Mouse (Mus musculus) midbrain, embryonic 13.5 days (tissue): ENCODE measurements at regions not wholly inside any gene's neighbourhood (a gene's known extent, or its start where the extent isn't known, plus 50 kb on each side); places are given as distances from the start of the nearest gene placed in this dataset.

Source experiments
- ATAC-seq: fragments of 200-750 bp; cut with Nextera tagmentation; 2 replicates; pipeline ENCODE4 v1.8.0; 2017; ENCODE audit warnings: mild to moderate bottlenecking, moderate TSS enrichment, moderate library complexity
- H3K27ac ChIP-seq: fragments of 300-500 bp; sonication (generic); 2 replicates; pipeline ENCODE4 v1.5.1; 2015; ENCODE audit warnings: inconsistent platforms, mild to moderate bottlenecking, moderate library complexity
- H3K27me3 ChIP-seq: fragments of 300-500 bp; sonication (generic); 2 replicates; pipeline ENCODE4 v1.6.1; 2015; ENCODE audit warnings: mild to moderate bottlenecking, inconsistent platforms
- H3K36me3 ChIP-seq: fragments of 300-500 bp; sonication (generic); 2 replicates; pipeline ENCODE4 v1.6.1; 2015; ENCODE audit warnings: mild to moderate bottlenecking, inconsistent platforms
- H3K4me1 ChIP-seq: fragments of 300-500 bp; sonication (generic); replicated peaks from 2 replicates; pipeline ENCODE4 v1.6.1; 2015; ENCODE audit warnings: inconsistent platforms
- H3K4me2 ChIP-seq: fragments of 300-500 bp; sonication (generic); replicated peaks from 2 replicates; pipeline ENCODE4 v1.6.1; 2015; ENCODE audit warnings: moderate library complexity, mild to moderate bottlenecking, inconsistent platforms
- H3K4me3 ChIP-seq: fragments of 300-500 bp; sonication (generic); replicated peaks from 2 replicates; pipeline ENCODE4 v1.5.1; 2015; ENCODE audit warnings: mild to moderate bottlenecking, inconsistent platforms
- H3K9ac ChIP-seq: fragments of 300-500 bp; sonication (generic); replicated peaks from 2 replicates; pipeline ENCODE4 v1.6.1; 2015; ENCODE audit warnings: mild to moderate bottlenecking, inconsistent platforms
- H3K9me3 ChIP-seq: fragments of 300-500 bp; sonication (generic); 2 replicates; pipeline ENCODE4 v1.6.1; 2016; ENCODE audit warnings: mild to moderate bottlenecking, inconsistent platforms
- WGBS: fragments of 180-500 bp; shearing (Covaris S2); methylation state at CpG from one replicate; pipeline ENCODE4 v1.1.7; 2015; 5-methylcytosine and 5-hydroxymethylcytosine counted together

DNA sequence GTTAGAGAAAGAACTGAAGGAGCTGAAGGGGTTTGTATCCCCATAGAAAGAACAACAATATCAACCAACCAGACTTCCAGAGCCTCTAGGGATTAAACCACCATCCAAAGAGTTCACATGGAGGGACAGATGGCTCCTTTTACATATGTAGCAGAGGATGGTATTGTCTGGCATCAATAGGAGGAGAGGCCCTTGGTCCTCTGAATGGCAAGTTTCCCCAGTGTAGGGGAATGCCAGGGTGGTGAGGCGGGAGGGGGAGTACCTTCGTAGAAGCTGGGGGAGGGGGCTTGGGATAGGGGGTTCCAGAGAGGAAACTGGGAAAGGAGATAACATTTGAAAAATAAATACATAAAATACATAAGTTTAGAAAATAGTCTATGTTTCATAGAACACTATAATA lies 1162.6 kb upstream of the Adgrl4 start:
- H3K9ac ChIP-seq = no peak overlapping the region
- H3K4me3 ChIP-seq = no peak overlapping the region
- H3K4me2 ChIP-seq = no peak overlapping the region
- WGBS = 82% methylated on average over 2 of the region's 2 CpGs
- H3K36me3 ChIP-seq = no peaks in the 10 kb centered on the region
- H3K9me3 ChIP-seq = no peaks in the 10 kb centered on the region
- H3K27me3 ChIP-seq = no peaks in the 10 kb centered on the region
- H3K4me1 ChIP-seq = no peaks in the 10 kb centered on the region
- no peak for ATAC-seq
- no peak overlapping the region for H3K27ac ChIP-seq

DNA sequence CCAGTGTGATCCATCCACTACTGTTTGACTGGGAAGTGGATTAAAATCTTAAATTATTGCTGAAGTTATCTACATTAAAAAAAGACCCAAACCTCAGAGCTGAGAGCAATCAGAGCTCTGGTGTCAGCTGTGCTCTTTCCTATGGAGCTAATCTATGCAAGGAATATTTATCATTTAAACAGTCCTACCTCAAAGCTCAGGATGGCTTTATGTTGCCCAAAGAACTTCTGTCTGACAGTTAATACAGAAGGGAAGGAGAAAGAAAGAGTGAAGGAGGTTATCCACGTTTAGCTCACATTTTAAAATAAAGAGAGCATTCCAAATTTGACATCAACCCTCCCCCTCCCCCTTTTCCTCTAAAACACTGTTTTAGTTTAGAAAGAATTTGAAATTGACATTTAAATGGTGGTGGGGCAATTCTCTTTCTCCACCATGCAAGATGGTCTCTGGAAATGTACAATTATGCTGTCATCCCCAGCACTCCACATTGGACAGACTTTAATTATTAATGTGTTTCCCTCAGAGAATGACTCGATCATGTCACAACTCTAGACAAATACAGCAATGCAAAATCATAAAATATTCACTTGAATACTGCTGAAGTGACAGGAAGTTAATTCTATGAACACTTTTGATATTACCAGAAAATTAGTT lies 1141.5 kb upstream of the Adgrl4 start:
- no peak overlapping the region for H3K9ac ChIP-seq
- H3K9me3 ChIP-seq = no peaks in the 10 kb centered on the region
- no peak overlapping the region for H3K27ac ChIP-seq
- H3K4me1 ChIP-seq = no peaks in the 10 kb centered on the region
- no peak overlapping the region for H3K4me3 ChIP-seq
- H3K36me3 ChIP-seq = no peaks in the 10 kb centered on the region
- 63% methylated on average over 2 of the region's 2 CpGs for WGBS
- no peaks in the 10 kb centered on the region for H3K27me3 ChIP-seq
- ATAC-seq = no peak
- no peak overlapping the region for H3K4me2 ChIP-seq

DNA sequence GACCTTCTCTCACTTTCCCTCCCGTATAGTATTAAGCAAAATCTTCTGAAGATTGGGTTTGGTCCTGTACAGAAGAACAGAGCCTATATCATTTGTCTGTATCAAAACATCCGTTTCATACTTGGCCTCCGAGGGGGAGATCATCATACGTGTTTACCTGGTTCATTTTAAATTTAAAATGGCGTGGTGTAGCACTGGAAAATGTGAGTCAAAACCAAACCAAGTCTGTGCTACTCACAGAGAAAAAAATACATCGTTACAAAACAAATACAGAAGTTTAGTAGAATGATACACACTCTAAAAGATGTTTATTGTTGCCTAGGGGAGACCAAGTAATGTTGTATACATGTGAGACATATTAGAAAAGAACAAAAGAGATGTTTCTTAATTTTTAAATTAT lies 1108.9 kb upstream of the Adgrl4 start:
- Histone ChIP-seq H3K9me3 (no peaks in the 10 kb centered on the region), H3K36me3 (no peaks in the 10 kb centered on the region), H3K9ac (no peak overlapping the region), H3K4me1 (no peaks in the 10 kb centered on the region), H3K27me3 (no peaks in the 10 kb centered on the region), H3K27ac (no peak overlapping the region), H3K4me2 (no peak overlapping the region), H3K4me3 (no peak overlapping the region)
- WGBS = 90% methylated on average over 6 of the region's 6 CpGs
- no peak for ATAC-seq

DNA sequence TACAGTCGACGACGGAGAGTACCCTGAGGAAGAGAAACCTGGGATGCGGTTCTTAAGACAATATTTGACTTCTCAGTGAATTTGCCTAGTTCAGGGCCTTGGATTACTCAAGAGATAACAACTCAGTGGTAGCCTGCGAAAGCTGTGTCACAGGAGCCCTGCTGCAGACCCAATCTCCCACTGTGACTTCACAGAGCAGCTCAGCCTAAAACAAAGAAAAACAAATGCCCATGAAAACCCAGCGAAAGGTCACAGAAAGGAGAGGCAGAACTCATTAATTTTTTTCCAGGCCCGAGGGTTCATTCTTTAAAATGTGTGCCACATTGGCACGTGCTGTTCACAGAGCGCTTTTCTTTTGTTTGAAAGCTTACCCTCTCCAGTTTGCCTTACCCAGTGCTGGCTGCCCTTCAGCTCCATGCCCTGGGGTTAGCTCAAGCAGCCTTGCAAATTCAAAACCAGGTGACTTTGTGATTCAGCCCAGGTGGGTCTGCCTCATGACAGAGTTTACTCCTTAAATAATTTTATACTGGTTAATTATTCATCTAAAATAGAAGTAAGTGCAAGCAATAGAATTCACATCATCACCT lies 1085.5 kb upstream of the Adgrl4 start:
- WGBS = 25% methylated on average over 9 of the region's 9 CpGs

DNA sequence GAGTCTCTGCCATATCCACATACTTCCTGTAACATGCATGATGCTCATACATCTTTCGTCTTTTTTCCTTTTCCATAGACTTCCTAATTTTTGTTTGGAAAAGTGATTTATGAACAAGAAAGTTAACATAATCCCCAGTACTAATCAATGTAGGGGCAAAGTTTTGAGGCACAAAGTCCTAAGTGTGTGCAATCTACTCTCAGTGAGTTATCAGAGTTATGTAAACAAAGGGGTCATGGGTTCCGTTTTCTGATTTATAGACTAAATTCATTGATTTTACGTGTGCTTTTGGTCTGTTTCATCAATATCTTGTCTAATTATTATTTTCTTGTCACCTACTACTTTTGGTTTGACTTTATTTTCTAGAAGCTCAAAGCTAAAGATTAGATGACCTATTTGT lies 1071.9 kb upstream of the Adgrl4 start:
- 94% methylated on average over 3 of the region's 3 CpGs for WGBS
- no peak overlapping the region for H3K9ac ChIP-seq

More for the DNA sequence above, 1085.5 kb upstream of the Adgrl4 start:
- no peak overlapping the region for H3K9ac ChIP-seq
- H3K36me3 ChIP-seq = no peaks in the 10 kb centered on the region
- no peaks in the 10 kb centered on the region for H3K4me1 ChIP-seq
- H3K4me2 ChIP-seq = no peak overlapping the region
- peak; percentile 56; the same call in 1 of the 2 replicates for ATAC-seq
- no peak overlapping the region for H3K27ac ChIP-seq
- H3K27me3 ChIP-seq = no peaks in the 10 kb centered on the region
- no peak overlapping the region for H3K4me3 ChIP-seq
- no peaks in the 10 kb centered on the region for H3K9me3 ChIP-seq

DNA sequence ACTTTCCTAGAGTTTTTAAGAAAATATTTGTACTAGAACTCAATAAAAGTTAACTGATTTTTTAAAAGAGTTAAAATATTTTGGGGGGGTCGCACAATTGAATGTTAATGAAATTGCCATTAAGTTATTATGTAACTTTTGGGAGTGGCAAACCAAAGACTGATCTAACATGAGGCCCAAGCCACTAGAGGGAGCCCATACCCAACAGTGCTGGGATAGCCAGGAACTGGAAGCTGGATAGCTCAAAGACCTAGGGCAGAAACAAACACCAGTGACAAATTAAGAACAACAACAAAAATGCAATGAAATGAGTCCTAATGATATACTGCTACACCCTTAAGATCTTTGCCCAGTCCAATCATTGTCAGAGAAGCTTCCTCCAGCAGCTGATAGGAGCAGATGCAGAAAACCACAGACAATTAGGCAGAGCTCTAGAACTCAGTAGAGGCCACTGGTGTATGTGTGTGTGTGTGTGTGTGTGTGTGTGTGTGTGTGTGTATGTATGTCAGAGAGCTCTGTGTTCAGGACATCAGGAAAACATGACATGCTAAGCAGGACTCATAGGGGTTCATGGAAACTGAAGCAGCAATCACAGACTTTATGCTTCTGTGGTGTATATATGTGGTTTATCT lies 1052.6 kb upstream of the Adgrl4 start:
- no peak overlapping the region for H3K27ac ChIP-seq
- H3K4me2 ChIP-seq = no peak overlapping the region
- H3K4me3 ChIP-seq = no peak overlapping the region
- 19% methylated on average over 1 of the region's 1 CpGs for WGBS
- H3K27me3 ChIP-seq = no peaks in the 10 kb centered on the region
- no peaks in the 10 kb centered on the region for H3K4me1 ChIP-seq
- no peaks in the 10 kb centered on the region for H3K36me3 ChIP-seq
- no peaks in the 10 kb centered on the region for H3K9me3 ChIP-seq
- no peak overlapping the region for H3K9ac ChIP-seq
- ATAC-seq = no peak

More for the DNA sequence above, 1071.9 kb upstream of the Adgrl4 start:
- Histone ChIP-seq H3K4me1 (no peaks in the 10 kb centered on the region), H3K4me2 (no peak overlapping the region), H3K9me3 (no peaks in the 10 kb centered on the region), H3K36me3 (no peaks in the 10 kb centered on the region), H3K27ac (no peak overlapping the region), H3K4me3 (no peak overlapping the region), H3K27me3 (no peaks in the 10 kb centered on the region)
- ATAC-seq = no peak

DNA sequence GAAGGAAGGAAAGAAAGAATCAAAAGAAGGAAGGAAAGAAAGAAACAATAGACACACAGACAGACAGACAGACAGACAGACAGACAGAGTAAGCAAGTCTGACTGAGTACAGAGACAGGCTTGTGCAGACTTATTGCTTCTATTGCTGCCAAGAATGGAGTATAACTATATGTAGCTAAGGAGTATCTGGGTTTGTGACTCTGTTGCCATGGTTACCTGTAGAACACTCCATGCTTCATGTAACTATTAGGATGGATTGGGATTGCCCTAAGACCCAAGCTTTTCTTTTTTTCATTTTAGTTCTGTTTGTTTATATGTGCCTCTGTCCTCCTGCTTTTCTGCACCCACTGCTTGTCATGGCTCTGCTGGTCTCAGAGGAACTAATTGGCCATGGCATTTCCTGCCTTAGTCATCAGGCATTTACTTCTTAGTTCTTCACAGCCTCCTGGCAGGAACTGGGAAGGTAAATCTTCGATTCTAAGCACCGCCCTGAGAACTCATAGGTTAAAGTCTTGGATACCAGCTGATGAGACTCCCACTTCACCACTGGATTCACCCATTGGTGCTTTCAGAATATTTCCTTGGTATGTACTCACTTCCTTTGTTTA lies 1035.9 kb upstream of the Adgrl4 start:
- H3K4me1 ChIP-seq = no peaks in the 10 kb centered on the region
- H3K36me3 ChIP-seq = no peaks in the 10 kb centered on the region
- no peak overlapping the region for H3K9ac ChIP-seq
- H3K4me2 ChIP-seq = no peak overlapping the region
- no peaks in the 10 kb centered on the region for H3K27me3 ChIP-seq
- no peak overlapping the region for H3K27ac ChIP-seq
- WGBS = 91% methylated on average over 2 of the region's 2 CpGs
- no peak overlapping the region for H3K4me3 ChIP-seq
- no peak for ATAC-seq
- H3K9me3 ChIP-seq = no peaks in the 10 kb centered on the region

DNA sequence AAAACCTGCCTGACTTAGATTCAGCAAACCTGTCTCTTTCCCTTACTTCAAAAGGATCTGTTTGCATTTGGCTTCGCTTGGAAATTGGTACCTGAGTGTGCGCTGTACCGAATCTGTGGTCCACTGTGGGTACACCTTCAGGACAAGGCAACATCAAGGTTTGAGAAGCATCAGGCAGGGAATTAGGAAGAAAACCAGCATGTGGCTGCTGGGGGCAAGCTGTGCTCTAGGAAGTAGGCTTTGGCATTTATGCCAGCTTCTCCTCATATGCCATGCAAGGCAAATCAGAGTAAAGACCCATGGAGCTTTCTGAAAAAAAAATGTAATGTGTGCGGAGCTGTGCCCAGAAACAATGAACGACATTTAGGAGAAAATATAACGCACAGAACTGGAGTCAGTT lies 1031.6 kb upstream of the Adgrl4 start:
- no peaks in the 10 kb centered on the region for H3K27me3 ChIP-seq
- no peak overlapping the region for H3K4me3 ChIP-seq
- H3K27ac ChIP-seq = no peak overlapping the region
- ATAC-seq = no peak
- WGBS = 90% methylated on average over 6 of the region's 6 CpGs
- no peak overlapping the region for H3K9ac ChIP-seq
- no peaks in the 10 kb centered on the region for H3K36me3 ChIP-seq
- no peaks in the 10 kb centered on the region for H3K4me1 ChIP-seq
- H3K4me2 ChIP-seq = no peak overlapping the region
- no peaks in the 10 kb centered on the region for H3K9me3 ChIP-seq

DNA sequence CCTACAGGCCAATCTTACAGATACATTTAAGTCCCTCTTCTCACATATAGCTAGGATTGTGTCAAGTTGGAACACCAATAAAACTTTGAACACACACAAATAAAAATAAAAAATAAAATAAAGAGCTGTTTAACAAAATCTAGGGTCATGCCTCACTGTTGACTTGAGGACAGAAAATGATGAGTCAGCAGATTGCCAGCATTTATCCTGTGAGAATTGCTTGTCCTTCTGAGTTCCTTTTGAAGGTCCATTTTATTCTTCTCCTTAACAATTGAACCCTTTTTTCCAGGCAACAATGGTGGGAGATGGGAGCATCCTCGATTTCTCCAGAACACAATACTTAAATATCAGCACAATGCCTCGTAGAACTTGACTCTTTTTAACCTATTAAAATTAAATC lies 1022.4 kb upstream of the Adgrl4 start:
- H3K4me2 ChIP-seq = no peak overlapping the region
- H3K4me1 ChIP-seq = no peaks in the 10 kb centered on the region
- H3K27ac ChIP-seq = no peak overlapping the region
- no peaks in the 10 kb centered on the region for H3K36me3 ChIP-seq
- no peaks in the 10 kb centered on the region for H3K9me3 ChIP-seq
- no peak overlapping the region for H3K9ac ChIP-seq
- ATAC-seq = no peak
- no peak overlapping the region for H3K4me3 ChIP-seq
- no peaks in the 10 kb centered on the region for H3K27me3 ChIP-seq
- 82% methylated on average over 2 of the region's 2 CpGs for WGBS

DNA sequence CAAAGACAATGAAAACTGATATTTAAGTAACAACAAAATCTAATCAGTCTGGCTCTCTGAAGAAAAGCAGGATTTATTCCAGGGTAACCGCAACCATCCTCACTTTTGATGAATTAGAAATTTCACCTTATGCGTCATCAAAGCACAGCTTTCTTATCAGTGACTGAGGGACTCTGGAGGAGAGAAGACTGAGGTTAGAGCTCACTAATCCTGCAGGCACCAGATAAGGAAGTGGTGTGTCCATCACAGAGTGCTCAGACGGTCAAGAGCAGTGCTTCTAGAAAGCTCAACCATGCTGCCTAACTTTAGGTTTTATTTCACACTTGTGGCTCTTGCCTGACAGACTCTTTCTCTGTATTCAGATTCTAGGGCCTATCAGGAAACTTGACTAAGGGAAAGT lies 1021.2 kb upstream of the Adgrl4 start:
- 88% methylated on average over 3 of the region's 3 CpGs for WGBS
- no peak for ATAC-seq

DNA sequence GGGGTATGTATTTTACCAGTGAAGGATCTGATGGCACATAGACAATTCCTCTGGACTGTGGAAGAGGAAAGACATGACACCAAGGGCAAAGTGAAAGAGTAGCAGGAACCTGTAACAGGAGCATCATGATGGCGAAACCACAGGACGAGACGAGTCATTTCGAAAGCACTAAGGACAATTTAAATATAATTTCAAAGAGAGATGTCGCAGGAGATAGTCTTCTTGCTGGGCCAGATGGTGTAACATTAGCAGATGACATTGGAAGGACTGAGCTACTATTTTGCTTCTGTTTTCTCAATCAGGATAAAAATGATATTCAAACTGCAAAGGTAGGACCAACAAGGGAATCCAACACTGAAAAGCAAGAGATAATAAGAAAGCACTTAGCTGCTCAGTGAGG lies 1009.7 kb upstream of the Adgrl4 start:
- 93% methylated on average over 5 of the region's 5 CpGs for WGBS
- no peak overlapping the region for H3K4me2 ChIP-seq
- H3K27ac ChIP-seq = no peak overlapping the region
- no peaks in the 10 kb centered on the region for H3K4me1 ChIP-seq
- ATAC-seq = no peak
- no peaks in the 10 kb centered on the region for H3K36me3 ChIP-seq
- no peak overlapping the region for H3K9ac ChIP-seq
- no peaks in the 10 kb centered on the region for H3K27me3 ChIP-seq
- no peaks in the 10 kb centered on the region for H3K9me3 ChIP-seq
- H3K4me3 ChIP-seq = no peak overlapping the region

More for the DNA sequence above, 1021.2 kb upstream of the Adgrl4 start:
- H3K27me3 ChIP-seq = no peaks in the 10 kb centered on the region
- H3K36me3 ChIP-seq = no peaks in the 10 kb centered on the region
- no peak overlapping the region for H3K9ac ChIP-seq
- H3K27ac ChIP-seq = no peak overlapping the region
- H3K4me2 ChIP-seq = no peak overlapping the region
- no peak overlapping the region for H3K4me3 ChIP-seq
- H3K9me3 ChIP-seq = no peaks in the 10 kb centered on the region
- no peaks in the 10 kb centered on the region for H3K4me1 ChIP-seq

DNA sequence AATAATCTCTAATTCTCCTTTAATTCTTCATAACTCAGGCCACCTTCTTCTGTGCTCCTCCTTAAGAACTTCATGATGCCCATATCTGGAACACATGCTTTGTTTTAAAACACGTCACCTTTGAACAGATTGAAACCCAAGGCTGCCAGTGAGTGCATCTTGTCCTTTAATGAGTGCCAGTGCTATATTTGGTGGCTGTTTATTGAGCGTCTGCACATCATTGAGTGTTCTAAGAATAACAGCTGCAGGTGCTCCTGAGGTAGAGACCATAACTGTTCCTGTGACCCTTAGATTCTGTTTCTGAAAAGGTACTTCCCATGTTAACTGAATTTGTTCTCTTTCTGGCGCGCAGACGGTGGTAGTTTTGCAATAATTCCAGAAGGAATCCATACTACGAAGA lies 1006.4 kb upstream of the Adgrl4 start:
- Histone ChIP-seq H3K4me2 (no peak overlapping the region), H3K9ac (no peak overlapping the region), H3K36me3 (no peaks in the 10 kb centered on the region), H3K4me1 (no peaks in the 10 kb centered on the region), H3K27ac (no peak overlapping the region), H3K9me3 (no peaks in the 10 kb centered on the region), H3K4me3 (no peak overlapping the region), H3K27me3 (no peaks in the 10 kb centered on the region)
- no peak for ATAC-seq
- WGBS = 90% methylated on average over 6 of the region's 6 CpGs
